Mouse (Mus musculus): ENCODE results near the gene Kel. TPM values are rescaled to one million over a fixed set of nuclear protein-coding genes. Genes with fewer than 3 reads are reported as not detected.

Gene Kel
- polyA plus RNA-seq, 1 experiment from 2014 or later, result 1.1 TPM

Other genes with a start within 250 kb of the Kel start
- gene Prss1, start 245.4 kb downstream of the Kel start, polyA plus RNA-seq (2014; fragmentation: Nextera tagmentation; extraction: Ambion mirVana), result not detected in 2 replicates
- gene Prss2, start 182.6 kb downstream of the Kel start, polyA plus RNA-seq (2014; fragmentation: Nextera tagmentation; extraction: Ambion mirVana), result not detected in 2 replicates
- 2.8 and 4.4 TPM in 2 replicates for gene Ephb6, start 98.9 kb downstream of the Kel start, polyA plus RNA-seq (2014; fragmentation: Nextera tagmentation; extraction: Ambion mirVana)
- gene Trpv6, start 67.9 kb downstream of the Kel start, polyA plus RNA-seq (2014; fragmentation: Nextera tagmentation; extraction: Ambion mirVana), result not detected in 2 replicates
- not detected in 2 replicates for gene Trpv5, start 23.6 kb downstream of the Kel start, polyA plus RNA-seq (2014; fragmentation: Nextera tagmentation; extraction: Ambion mirVana)
- not detected in 2 replicates for gene Llcfc1, start 19.9 kb downstream of the Kel start, polyA plus RNA-seq (2014; fragmentation: Nextera tagmentation; extraction: Ambion mirVana)
- not detected in 2 replicates for gene Olfr459, start 70.8 kb upstream of the Kel start, polyA plus RNA-seq (2014; fragmentation: Nextera tagmentation; extraction: Ambion mirVana)
- not detected in 2 replicates for gene Pip, start 143.2 kb upstream of the Kel start, polyA plus RNA-seq (2014; fragmentation: Nextera tagmentation; extraction: Ambion mirVana)
- not detected in 2 replicates for gene Sval2, start 148.7 kb upstream of the Kel start, polyA plus RNA-seq (2014; fragmentation: Nextera tagmentation; extraction: Ambion mirVana)
- gene Sval1, start 247.3 kb upstream of the Kel start, polyA plus RNA-seq (2014; fragmentation: Nextera tagmentation; extraction: Ambion mirVana), result not detected in 2 replicates

Data from heart, embryonic 14.5 days (tissue).